Mouse (Mus musculus) layer of hippocampus, adult 6 months (tissue): Measurements from ENCODE around the gene Cd63. TPM values are rescaled to one million over a fixed set of nuclear protein-coding genes. Genes with fewer than 3 reads are reported as not detected.

ENCODE experiments used
- long read RNA-seq, 2 experiments: library from polyadenylated mRNA; unstranded; transcript quantifications; one replicate each; pipeline ENCODE4 v2.0.0; 2019 to 2020
- polyA plus RNA-seq: library from polyadenylated mRNA; unstranded; fragments of <200 nt; fragmentation: Nextera tagmentation; gene quantifications from 2 replicates; pipeline ENCODE4 v1.2.3, GENCODE M21; 2021

Gene Cd63
- 190 and 257 TPM in 2 replicates for polyA plus RNA-seq
- long read RNA-seq, experiment 1, transcript Cd63-201 (8 exons, 1,063 nt) = major isoform, 115 of 142 reads
- long read RNA-seq, experiment 1, partial matches to known transcripts = 17 of 142 reads
- long read RNA-seq, experiment 1, other reads (novel, unspliced or antisense) = 9 of 142 reads
- long read RNA-seq, experiment 2, transcript Cd63-201 (8 exons, 1,063 nt) = major isoform, 33 of 34 reads
- long read RNA-seq, experiment 2, partial matches to known transcripts = 1 of 34 reads
- long read RNA-seq, experiment 2, other reads (novel, unspliced or antisense) = 0 of 34 reads

GRCm38 (mm10) chr10:128900698-128901097, at the start of gene Cd63:
Gene Cd63 (plus strand): TSS chr10:128900989.

DNA sequence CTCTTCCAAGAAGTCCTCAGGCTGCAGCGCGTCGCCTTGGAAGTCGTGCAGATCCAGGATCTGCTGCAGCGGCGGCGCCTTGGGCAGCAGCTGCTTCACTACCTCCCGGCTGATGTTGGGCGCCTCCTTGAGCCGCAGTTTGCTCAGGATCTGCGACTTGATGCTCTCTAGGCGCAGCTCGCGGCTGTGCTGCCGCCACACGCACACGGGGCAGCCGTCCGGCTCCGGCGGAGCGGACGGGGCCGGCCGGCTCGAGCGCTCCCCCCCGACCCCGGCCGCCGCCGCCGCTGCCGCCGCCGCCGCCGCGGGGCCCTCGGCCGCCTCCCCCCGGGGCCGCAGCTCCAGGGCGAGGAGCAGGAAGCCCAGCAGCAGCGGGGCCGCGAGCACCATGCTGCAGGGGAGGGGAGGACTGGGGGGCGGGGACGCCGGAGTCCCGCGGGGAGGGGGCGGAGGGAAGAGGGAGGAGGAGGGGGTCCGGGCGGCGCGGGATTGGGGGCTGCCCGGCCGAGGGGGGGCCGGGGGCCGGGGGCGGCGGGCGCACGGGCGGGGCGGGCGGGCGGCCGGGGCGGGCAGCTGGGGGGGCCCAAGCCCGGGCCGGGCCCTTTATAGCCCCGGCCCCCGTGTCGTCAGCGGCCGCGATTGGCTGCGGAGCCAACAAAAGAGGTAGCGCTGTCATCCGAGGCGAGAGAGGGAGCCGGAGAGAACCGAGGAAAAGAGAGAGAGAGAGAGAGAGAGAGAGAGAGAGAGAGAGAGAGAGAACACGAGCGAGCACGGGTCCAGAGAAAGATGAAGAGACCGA, 9.3 kb upstream of the Cd63 start, which contains the start of gene Gdf11:
Gene Gdf11 (minus strand): TSS at position 423 of the 799 bp plus-strand sequence.

DNA sequence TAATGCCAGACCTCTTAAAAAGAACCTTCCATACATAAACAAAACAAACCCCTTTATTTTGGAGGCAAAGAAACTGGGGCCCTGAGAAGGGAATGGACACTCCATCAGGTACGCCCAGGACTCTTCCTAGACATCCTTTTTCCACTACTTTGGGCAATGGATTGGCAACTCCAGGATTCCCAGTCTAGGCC, 21.9 kb downstream of the Cd63 start, which contains the start of gene Rdh5:
Gene Rdh5 (minus strand): TSS at position 67 of the 191 bp plus-strand sequence.

GRCm38 (mm10) chr10:128923935-128924334, 23.1 kb downstream of the Cd63 start, which contains the start of gene Bloc1s1:
Gene Bloc1s1 (minus strand): TSS chr10:128924035.

GRCm38 (mm10) chr10:128933574-128933973, 32.8 kb downstream of the Cd63 start, which contains the start of gene Itga7:
Gene Itga7 (plus strand): TSS chr10:128933818.

DNA sequence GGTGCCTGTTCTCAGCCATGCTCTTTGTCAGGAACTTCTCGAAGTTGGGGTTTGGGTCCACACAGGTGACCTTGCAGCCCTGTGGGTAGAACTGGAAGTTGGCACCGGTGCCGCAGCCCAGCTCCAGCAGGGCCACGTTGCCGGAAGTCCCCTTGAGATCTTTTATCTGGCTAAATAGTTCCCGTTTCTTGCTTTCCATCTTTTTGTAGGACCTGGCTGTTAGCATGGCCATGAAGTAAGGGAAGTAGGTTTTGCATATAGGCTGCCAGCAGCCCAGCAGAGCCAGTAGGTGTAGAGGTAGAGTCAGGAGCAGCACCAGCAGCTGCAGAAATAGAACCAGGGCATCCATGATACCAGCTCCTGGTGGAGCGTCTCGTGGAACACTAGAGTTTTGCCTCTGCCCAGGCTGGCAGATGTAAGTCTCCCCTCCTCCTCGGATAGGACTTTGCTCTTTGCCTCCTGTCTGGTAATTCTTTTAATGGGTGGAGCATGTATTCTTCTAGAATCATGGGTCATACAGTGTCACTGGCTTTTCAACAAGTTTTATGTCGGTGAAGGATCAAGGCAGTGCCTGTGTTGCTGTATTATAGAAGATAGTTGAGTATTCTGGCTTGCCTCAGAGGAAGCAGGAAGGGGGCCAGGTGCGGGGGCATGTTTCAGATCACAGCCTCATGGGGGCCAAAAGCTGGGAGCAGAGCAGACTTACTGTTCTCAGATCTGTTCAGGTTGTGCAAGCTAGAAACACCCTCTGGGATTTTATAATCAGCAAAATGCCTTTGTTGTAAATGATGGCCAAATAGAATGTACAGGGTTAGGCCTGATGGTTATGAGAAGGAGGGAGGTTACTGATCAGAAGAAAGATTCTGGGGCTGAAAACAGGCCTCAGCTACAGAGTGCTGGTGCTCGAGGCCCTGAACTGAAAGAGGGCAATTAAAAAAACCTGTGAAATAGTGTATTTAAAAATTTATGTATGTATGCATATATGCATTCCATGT, 60.1 kb downstream of the Cd63 start, which contains the start of gene Mettl7b:
Gene Mettl7b (minus strand): TSS at position 399 of the 995 bp plus-strand sequence.

Other genes with a start within 250 kb of the Cd63 start
- 9.6 and 10.0 TPM in 2 replicates for gene Suox, start 226.9 kb upstream of the Cd63 start, polyA plus RNA-seq
- gene Rab5b, start 204.7 kb upstream of the Cd63 start, polyA plus RNA-seq = 50.2 and 54.3 TPM in 2 replicates
- gene Pmel, start 196.8 kb upstream of the Cd63 start, polyA plus RNA-seq = 0.64 and 0.75 TPM in 2 replicates
- 1.2 and 1.5 TPM in 2 replicates for gene Cdk2, start 196.0 kb upstream of the Cd63 start, polyA plus RNA-seq
- 5.3 TPM in 2 replicates for gene Dgka, start 156.1 kb upstream of the Cd63 start, polyA plus RNA-seq
- 6.5 and 6.7 TPM in 2 replicates for gene Pym1, start 153.1 kb upstream of the Cd63 start, polyA plus RNA-seq
- 0.11 and 0.31 TPM in 2 replicates for gene Mmp19, start 110.1 kb upstream of the Cd63 start, polyA plus RNA-seq
- 14.7 and 15.1 TPM in 2 replicates for gene Dnajc14, start 96.9 kb upstream of the Cd63 start, polyA plus RNA-seq
- 4.6 and 4.7 TPM in 2 replicates for gene Tmem198b, start 96.6 kb upstream of the Cd63 start, polyA plus RNA-seq
- gene Sarnp, start 83.7 kb upstream of the Cd63 start, polyA plus RNA-seq = 132 and 144 TPM in 2 replicates
- gene Ormdl2, start 79.3 kb upstream of the Cd63 start, polyA plus RNA-seq = 22.3 and 35.3 TPM in 2 replicates
- 6.8 and 7.9 TPM in 2 replicates for gene Gdf11, start 9.3 kb upstream of the Cd63 start, polyA plus RNA-seq
- gene Rdh5, start 21.9 kb downstream of the Cd63 start, polyA plus RNA-seq = 10.0 and 83.5 TPM in 2 replicates
- 356 and 436 TPM in 2 replicates for gene Bloc1s1, start 23.0 kb downstream of the Cd63 start, polyA plus RNA-seq
- 3.7 and 4.6 TPM in 2 replicates for gene Itga7, start 32.8 kb downstream of the Cd63 start, polyA plus RNA-seq
- gene Mettl7b, start 60.0 kb downstream of the Cd63 start, polyA plus RNA-seq = not detected in 2 replicates
- gene Olfr9, start 88.4 kb downstream of the Cd63 start, polyA plus RNA-seq = not detected in 2 replicates
- not detected in 2 replicates for gene Olfr763, start 109.8 kb downstream of the Cd63 start, polyA plus RNA-seq
- gene Olfr764-ps1, start 138.9 kb downstream of the Cd63 start, polyA plus RNA-seq = not detected in 2 replicates
- gene Olfr765, start 149.0 kb downstream of the Cd63 start, polyA plus RNA-seq = not detected in 2 replicates
- gene Olfr766-ps1, start 168.0 kb downstream of the Cd63 start, polyA plus RNA-seq = not detected in 2 replicates
- not detected in 2 replicates for gene Olfr767, start 181.9 kb downstream of the Cd63 start, polyA plus RNA-seq
- gene Olfr768, start 198.4 kb downstream of the Cd63 start, polyA plus RNA-seq = not detected in 2 replicates
- not detected in 2 replicates for gene Olfr769, start 216.9 kb downstream of the Cd63 start, polyA plus RNA-seq
- not detected in 2 replicates for gene Olfr770, start 238.0 kb downstream of the Cd63 start, polyA plus RNA-seq